Comparison of ENCODE assay signal across 7 mouse cellular contexts in the genomic region with DNA sequence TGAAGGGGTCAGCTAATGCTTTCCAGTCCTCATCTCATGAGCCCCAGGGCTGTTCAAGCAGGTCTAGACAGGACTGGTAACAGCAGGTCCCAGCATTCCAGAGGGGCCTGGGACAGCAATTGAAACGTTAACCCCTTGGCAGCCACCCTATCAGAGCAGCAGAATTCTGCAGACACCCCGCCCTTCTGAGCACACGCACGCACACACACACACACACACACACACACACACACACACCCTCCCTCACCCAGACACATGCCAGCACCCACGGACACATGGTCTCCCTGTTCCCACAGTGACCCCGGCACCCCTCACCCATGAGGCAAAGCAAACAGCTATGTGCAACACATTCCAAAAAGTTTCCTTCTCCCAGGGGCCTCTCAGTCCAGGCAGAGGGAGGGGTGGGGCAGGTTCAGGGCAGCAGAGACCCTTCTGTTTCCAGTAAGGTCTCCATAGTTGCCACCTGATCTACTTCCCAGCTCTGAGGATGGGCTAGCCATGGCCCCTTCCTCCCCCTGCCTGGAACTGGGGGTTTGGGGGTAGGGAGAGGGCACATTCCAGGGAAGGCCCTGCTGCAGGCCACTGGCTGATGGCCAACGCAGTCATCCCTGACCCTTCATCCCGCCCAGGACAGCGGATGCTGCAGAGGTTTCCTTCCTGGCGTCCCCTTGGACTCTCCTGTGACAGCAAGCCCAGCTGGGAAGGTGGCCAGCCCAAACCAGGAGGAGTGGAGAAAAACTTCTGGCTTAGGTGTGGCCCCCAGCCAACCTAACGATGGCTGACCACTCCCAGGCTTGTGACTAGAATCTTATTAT. TPM values are rescaled to one million over a fixed set of nuclear protein-coding genes. Genes with fewer than 3 reads are reported as not detected.
DNase-seq lines count a peak whose midpoint lies in the region; ATAC-seq and TF ChIP-seq lines count a peak whose summit lies in the region.

No protein-coding gene starts in this region.

- H3K4me1 ChIP-seq in kidney, embryonic 14.5 days (ENCODE audit: control insufficient read depth, insufficient read depth, low read length) = peaks cover 58% of the 10 kb centered on the region
- peaks cover 56% of the 10 kb centered on the region; the same call in 1 of the 2 replicates for H3K4me1 ChIP-seq in lung, postnatal 0 days (ENCODE audit: insufficient read depth, low read depth, low read length)
- H3K4me1 ChIP-seq in hindbrain, postnatal 0 days (ENCODE audit: insufficient read depth, low read length) = no peaks in the 10 kb centered on the region

- peaks cover 12% of the 10 kb centered on the region for H3K27me3 ChIP-seq in kidney, embryonic 14.5 days (ENCODE audit: control insufficient read depth, insufficient read depth, low read length)
- H3K27me3 ChIP-seq in lung, postnatal 0 days (replicated peaks; ENCODE audit: insufficient read depth, low read length) = no peaks in the 10 kb centered on the region
- H3K27me3 ChIP-seq in hindbrain, postnatal 0 days (ENCODE audit: insufficient read depth, low read length) = 0 out of 2 replicates have a peak, but pooled peaks cover 9% of the 10 kb centered on the region

- H3K4me2 ChIP-seq in kidney, embryonic 14.5 days (replicated peaks; ENCODE audit: low read depth, low read length) = peak overlapping the region; percentile 17; the same call in 1 of the 2 replicates
- peak overlapping the region; percentile 64 for H3K4me2 ChIP-seq in lung, postnatal 0 days (replicated peaks; ENCODE audit: low read depth, low read length)
- H3K4me2 ChIP-seq in hindbrain, postnatal 0 days (ENCODE audit: low read depth, low read length) = no peak overlapping the region

- no peak overlapping the region for H3K4me3 ChIP-seq in kidney, embryonic 14.5 days (ENCODE audit: low read length)
- peak overlapping the region; percentile 50 for H3K4me3 ChIP-seq in lung, postnatal 0 days (ENCODE audit: low read depth, low read length)
- no peak overlapping the region for H3K4me3 ChIP-seq in hindbrain, postnatal 0 days (ENCODE audit: low read length)

- H3K36me3 ChIP-seq in kidney, embryonic 14.5 days (ENCODE audit: control insufficient read depth, insufficient read depth, low read length) = no peaks in the 10 kb centered on the region
- H3K36me3 ChIP-seq in lung, postnatal 0 days (ENCODE audit: insufficient read depth, low read length) = peaks cover 6% of the 10 kb centered on the region; the same call in 1 of the 2 replicates
- H3K36me3 ChIP-seq in hindbrain, postnatal 0 days (ENCODE audit: insufficient read depth, low read length) = no peaks in the 10 kb centered on the region

- H3K9me3 ChIP-seq in kidney, embryonic 14.5 days (ENCODE audit: control insufficient read depth, low read length) = no peaks in the 10 kb centered on the region
- H3K9me3 ChIP-seq in lung, postnatal 0 days (ENCODE audit: low read length) = no peaks in the 10 kb centered on the region
- no peaks in the 10 kb centered on the region for H3K9me3 ChIP-seq in hindbrain, postnatal 0 days (ENCODE audit: low read length)

- peak; percentile 16; the same call in 1 of the 2 replicates for ATAC-seq in kidney, embryonic 14.5 days (ENCODE audit: low FRiP score, low TSS enrichment)
- peak; percentile 3; the same call in 1 of the 2 replicates for ATAC-seq in lung, postnatal 0 days
- ATAC-seq in hindbrain, postnatal 0 days = no peak

- H3K9ac ChIP-seq in kidney, embryonic 14.5 days (ENCODE audit: low read depth, low read length) = peak overlapping the region; percentile 31; the same call in 1 of the 2 replicates
- 0 out of 2 replicates have a peak overlapping the region, but pooled peaks have one; percentile 23 for H3K9ac ChIP-seq in lung, postnatal 0 days (replicated peaks; ENCODE audit: low read depth)
- no peak overlapping the region for H3K9ac ChIP-seq in hindbrain, postnatal 0 days (replicated peaks; ENCODE audit: low read length)

- peak overlapping the region; percentile 47; the same call in 1 of the 2 replicates for H3K27ac ChIP-seq in kidney, embryonic 14.5 days (ENCODE audit: low read depth, low read length)
- H3K27ac ChIP-seq in lung, postnatal 0 days (ENCODE audit: low read length) = peak overlapping the region; percentile 93
- H3K27ac ChIP-seq in hindbrain, postnatal 0 days = no peak overlapping the region

- TF ChIP-seq EP300 in lung, postnatal 0 days (IDR thresholded peaks at IDR 0.05) = peak; percentile 39; the same call in 1 of the 2 replicates

- TF ChIP-seq CTCF in lung, postnatal 0 days (IDR thresholded peaks at IDR 0.05) = no peak
- no peak for TF ChIP-seq CTCF in hindbrain, postnatal 0 days (IDR thresholded peaks at IDR 0.05; ENCODE audit: low read depth)

- 40% methylated on average over 11 of the region's 11 CpGs for WGBS in kidney, embryonic 14.5 days
- WGBS in lung, postnatal 0 days = 23% methylated on average over 11 of the region's 11 CpGs
- 66% methylated on average over 11 of the region's 11 CpGs for WGBS in hindbrain, postnatal 0 days

- DNase-seq in embryo, embryonic 10 days (ENCODE audit: low spot score) = peak; percentile 71
- DNase-seq in heart, adult 11 months = peak; percentile 99
- peak; percentile 78 for DNase-seq in lung, postnatal 0 days (ENCODE audit: low spot score)
- DNase-seq in layer of hippocampus, postnatal 36 days = no peak
- DNase-seq in thymus, postnatal 25 days = no peak
- no peak for DNase-seq in hindbrain, postnatal 0 days (ENCODE audit: low spot score)

RNA-seq across cellular contexts. Expression of gene Tinagl1, which starts 2.8 kb away (rescaled TPM):
- 20.9 and 26.1 TPM in 2 replicates for polyA plus RNA-seq in kidney, embryonic 14.5 days (2014; fragmentation: Nextera tagmentation; extraction: Ambion mirVana)
- 213 and 288 TPM in 2 replicates for polyA plus RNA-seq in lung, postnatal 0 days (2015; fragmentation: Nextera tagmentation; extraction: Ambion mirVana)
- total RNA-seq in layer of hippocampus, postnatal 36 days (2021) = 1 to 10 TPM; 6.2 to 9.9 TPM
- total RNA-seq in hindbrain, postnatal 0 days (2014; rRNA removed) = 15.1 and 15.5 TPM in 2 replicates
- polyA plus RNA-seq in hindbrain, postnatal 0 days (2015; fragmentation: Nextera tagmentation; extraction: Ambion mirVana) = 7.2 and 7.6 TPM in 2 replicates

RNA-seq across cellular contexts. Expression of gene Hcrtr1, which starts 33.0 kb away (rescaled TPM):
- polyA plus RNA-seq in kidney, embryonic 14.5 days (2014; fragmentation: Nextera tagmentation; extraction: Ambion mirVana) = not detected in 2 replicates
- polyA plus RNA-seq in lung, postnatal 0 days (2015; fragmentation: Nextera tagmentation; extraction: Ambion mirVana) = 0.08 and 0.18 TPM in 2 replicates
- 1 to 10 TPM; 2.7 to 3.1 TPM for total RNA-seq in layer of hippocampus, postnatal 36 days (2021)
- 16.9 and 24.2 TPM in 2 replicates for total RNA-seq in hindbrain, postnatal 0 days (2014; rRNA removed)
- 11.3 and 12.1 TPM in 2 replicates for polyA plus RNA-seq in hindbrain, postnatal 0 days (2015; fragmentation: Nextera tagmentation; extraction: Ambion mirVana)

RNA-seq across cellular contexts. Expression of gene Gm853, which starts 50.0 kb away (rescaled TPM):
- not detected in 2 replicates for polyA plus RNA-seq in kidney, embryonic 14.5 days (2014; fragmentation: Nextera tagmentation; extraction: Ambion mirVana)
- not detected in 2 replicates for polyA plus RNA-seq in lung, postnatal 0 days (2015; fragmentation: Nextera tagmentation; extraction: Ambion mirVana)
- not detected for total RNA-seq in layer of hippocampus, postnatal 36 days (2021)
- 0.68 and 2.0 TPM in 2 replicates for total RNA-seq in hindbrain, postnatal 0 days (2014; rRNA removed)
- 1.3 and 1.8 TPM in 2 replicates for polyA plus RNA-seq in hindbrain, postnatal 0 days (2015; fragmentation: Nextera tagmentation; extraction: Ambion mirVana)

Comparison
In these comparisons a context has a peak if more than half of its experiments do, and no peak if none do; other contexts are left out.
1. DNase-seq: peak in embryo, embryonic 10 days (single experiment), heart, adult 11 months (single experiment) and lung, postnatal 0 days (single experiment); none in layer of hippocampus, postnatal 36 days (0 of 2), thymus, postnatal 25 days (single experiment) and hindbrain, postnatal 0 days (single experiment).
2. RNA of gene Hcrtr1, which starts 33.0 kb away (polyA plus RNA-seq): 11.3 to 12.1 TPM in hindbrain, postnatal 0 days; 0.08 to 0.18 TPM in lung, postnatal 0 days and not detected in kidney, embryonic 14.5 days; every median in the first group is over 10 times any median in the second.